Mouse (Mus musculus) spleen, adult 2 months (tissue): ENCODE measurements around the gene Ccdc30. TPM values are rescaled to one million over a fixed set of nuclear protein-coding genes. Genes with fewer than 3 reads are reported as not detected.

Experiments used
- DNase-seq, 2 experiments: peaks; one replicate each; pipeline versions ENCODE4 v3.0.0 to v3.0.0-alpha.2; 2012 to 2021; ENCODE audit warnings: low spot score in 2 of 2, low read depth in 1 of 2
- H3K27ac ChIP-seq: fragments of 200-500 bp; 2 replicates; pipeline ENCODE4 v1.5.1; 2012; ENCODE audit warnings: low read length, inconsistent platforms; ENCODE audit not compliant: insufficient read depth
- H3K27me3 ChIP-seq: fragments of 200-500 bp; 2 replicates; pipeline ENCODE4 v1.6.1; 2012; ENCODE audit warnings: mild to moderate bottlenecking, moderate library complexity, low read length, inconsistent platforms; ENCODE audit not compliant: control insufficient read depth, insufficient read depth
- H3K36me3 ChIP-seq: fragments of 200-500 bp; 2 replicates; pipeline ENCODE4 v1.6.1; 2012; ENCODE audit warnings: mild to moderate bottlenecking, low read length, inconsistent platforms; ENCODE audit not compliant: control insufficient read depth, insufficient read depth
- H3K4me1 ChIP-seq: fragments of 200-500 bp; 2 replicates; pipeline ENCODE4 v1.6.1; 2011; ENCODE audit warnings: inconsistent platforms; ENCODE audit not compliant: control insufficient read depth, insufficient read depth, insufficient read length
- H3K4me3 ChIP-seq: fragments of 200-500 bp; 2 replicates; pipeline ENCODE4 v1.5.1; 2011; ENCODE audit warnings: mild to moderate bottlenecking, inconsistent platforms; ENCODE audit not compliant: insufficient read depth, insufficient read length; ENCODE audit errors: extremely low read depth
- CTCF ChIP-seq: fragments of 200-500 bp; IDR thresholded peaks from 2 replicates; pipeline ENCODE4 v1.5.1; 2011; ENCODE audit warnings: mild to moderate bottlenecking, inconsistent platforms; ENCODE audit not compliant: insufficient read depth, insufficient read length, insufficient replicate concordance; ENCODE audit errors: extremely low read depth
- POLR2A ChIP-seq: fragments of 200-500 bp; IDR thresholded peaks from 2 replicates; pipeline ENCODE4 v1.6.1; 2011; ENCODE audit warnings: low read depth, low read length, inconsistent platforms
- WGBS: fragments of 180-500 bp; shearing (Covaris S2); methylation state at CpG from one replicate; pipeline ENCODE4 v1.1.7; 2018; 5-methylcytosine and 5-hydroxymethylcytosine counted together
- polyA plus RNA-seq: library from polyadenylated mRNA; depleted of rRNA; stranded (reverse); fragments of >200 nt; gene quantifications from 2 replicates; pipeline ENCODE4 v1.2.3, GENCODE M21; 2012

Gene Ccdc30
- polyA plus RNA-seq, 1 experiment = 0.20 TPM

DNA sequence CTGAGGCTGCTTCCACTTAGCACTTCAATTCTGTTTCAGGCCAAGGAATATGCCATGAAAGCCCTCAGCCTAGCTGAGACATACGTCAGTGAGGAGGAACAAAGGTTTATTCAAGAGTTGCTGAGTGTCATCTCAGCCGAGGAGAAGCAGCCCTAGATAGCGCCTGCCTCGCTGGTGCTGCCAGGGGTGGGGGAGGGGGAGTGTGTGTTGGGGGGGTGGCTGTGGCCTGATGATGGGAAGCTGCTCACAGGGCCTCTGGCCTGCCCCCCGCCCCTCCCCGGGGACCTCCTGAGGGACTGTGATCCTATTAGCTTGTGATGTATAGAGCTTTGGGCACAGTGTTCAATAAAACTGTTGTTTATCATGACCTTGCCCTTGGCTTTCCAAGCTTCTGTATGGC, 38.2 kb upstream of the Ccdc30 start:
- DNase-seq = no peak
- Histone ChIP-seq H3K4me3 (no peak overlapping the region), H3K4me1 (no peaks in the 10 kb centered on the region), H3K27ac (no peak overlapping the region), H3K27me3 (no peaks in the 10 kb centered on the region), H3K36me3 (no peaks in the 10 kb centered on the region)
- no peak for TF ChIP-seq POLR2A
- TF ChIP-seq CTCF = no peak
- WGBS = 45% methylated on average over 6 of the region's 6 CpGs

DNA sequence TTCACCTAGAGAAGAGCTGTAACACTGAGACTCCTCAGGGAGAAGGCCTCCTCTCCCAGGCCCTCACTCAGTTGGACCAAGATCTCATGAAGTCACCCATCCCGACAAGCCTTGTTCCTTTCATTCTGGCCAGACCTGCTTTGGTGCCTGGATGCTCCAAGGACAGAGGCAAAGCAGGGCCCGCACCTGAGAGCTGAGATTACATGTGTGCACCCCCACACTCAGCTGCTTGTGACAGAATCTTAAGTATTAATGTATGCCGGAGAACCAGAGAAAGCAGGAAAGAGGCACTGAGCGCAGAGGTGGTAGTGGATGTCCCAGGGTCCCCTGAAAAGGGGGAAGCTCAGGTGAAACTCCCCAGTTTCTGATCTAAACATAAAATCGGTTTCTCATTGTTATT, 37.8 kb upstream of the Ccdc30 start:
- Histone ChIP-seq H3K27me3 (no peaks in the 10 kb centered on the region), H3K4me1 (no peaks in the 10 kb centered on the region), H3K36me3 (no peaks in the 10 kb centered on the region), H3K27ac (no peak overlapping the region), H3K4me3 (no peak overlapping the region)
- WGBS = 72% methylated on average over 5 of the region's 5 CpGs
- TF ChIP-seq POLR2A = no peak
- TF ChIP-seq CTCF = no peak
- no peak for DNase-seq

- no peaks in the 10 kb centered on the region for H3K36me3 ChIP-seq
Observed at GRCm38 (mm10) chr4:119450436-119450835, 35.1 kb upstream of the Ccdc30 start.

GRCm38 (mm10) chr4:119447786-119448185, 32.5 kb upstream of the Ccdc30 start:
- DNase-seq = no peak
- 77% methylated on average over 3 of the region's 3 CpGs for WGBS
- no peak overlapping the region for H3K27ac ChIP-seq
- no peak for TF ChIP-seq POLR2A
- no peak for TF ChIP-seq CTCF
- H3K27me3 ChIP-seq = no peaks in the 10 kb centered on the region
- no peak overlapping the region for H3K4me3 ChIP-seq
- no peaks in the 10 kb centered on the region for H3K4me1 ChIP-seq
- H3K36me3 ChIP-seq = no peaks in the 10 kb centered on the region

More at GRCm38 (mm10) chr4:119450436-119450835, 35.1 kb upstream of the Ccdc30 start:
- 67% methylated on average over 7 of the region's 7 CpGs for WGBS
- Histone ChIP-seq H3K4me3 (no peak overlapping the region), H3K27me3 (no peaks in the 10 kb centered on the region), H3K27ac (no peak overlapping the region), H3K4me1 (no peaks in the 10 kb centered on the region)
- no peak for DNase-seq
- TF ChIP-seq CTCF (no peak), POLR2A (no peak)

DNA sequence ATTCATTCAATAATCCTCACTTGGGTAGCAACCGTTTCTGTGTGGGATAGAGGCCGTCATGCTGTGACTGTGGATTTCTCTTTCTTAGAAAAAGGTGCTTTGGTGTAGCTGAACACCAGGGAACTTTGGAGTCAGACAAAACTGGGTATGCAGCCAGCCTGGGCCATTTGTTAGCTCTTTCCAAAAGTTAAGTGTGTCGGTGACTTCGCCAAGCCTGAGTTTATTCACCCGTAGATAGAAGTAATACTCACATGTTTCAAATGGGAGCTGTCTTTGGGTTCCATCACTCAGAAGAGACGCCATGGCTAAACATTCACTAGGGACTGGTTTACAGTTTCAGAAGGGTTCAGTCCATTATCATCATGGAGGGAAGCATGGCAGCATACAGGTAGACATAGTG, 31.9 kb upstream of the Ccdc30 start:
- no peaks in the 10 kb centered on the region for H3K4me1 ChIP-seq
- TF ChIP-seq CTCF (no peak), POLR2A (no peak)
- WGBS = 95% methylated on average over 6 of the region's 6 CpGs

GRCm38 (mm10) chr4:119442539-119442938, 27.2 kb upstream of the Ccdc30 start:
- 89% methylated on average over 6 of the region's 6 CpGs for WGBS
- H3K27me3 ChIP-seq = no peaks in the 10 kb centered on the region
- no peaks in the 10 kb centered on the region for H3K4me1 ChIP-seq
- TF ChIP-seq POLR2A = no peak
- TF ChIP-seq CTCF = no peak
- H3K27ac ChIP-seq = no peak overlapping the region
- H3K4me3 ChIP-seq = no peak overlapping the region
- H3K36me3 ChIP-seq = no peaks in the 10 kb centered on the region
- no peak for DNase-seq

More for the DNA sequence above, 31.9 kb upstream of the Ccdc30 start:
- no peak overlapping the region for H3K4me3 ChIP-seq
- H3K27ac ChIP-seq = no peak overlapping the region
- no peaks in the 10 kb centered on the region for H3K27me3 ChIP-seq
- DNase-seq = no peak
- H3K36me3 ChIP-seq = no peaks in the 10 kb centered on the region

- Histone ChIP-seq H3K4me3 (no peak overlapping the region), H3K36me3 (no peaks in the 10 kb centered on the region), H3K27me3 (no peaks in the 10 kb centered on the region), H3K27ac (no peak overlapping the region), H3K4me1 (no peaks in the 10 kb centered on the region)
- WGBS = 90% methylated on average over 4 of the region's 4 CpGs
- TF ChIP-seq CTCF = no peak
- TF ChIP-seq POLR2A = no peak
- DNase-seq = no peak
Observed at GRCm38 (mm10) chr4:119441836-119442235, 26.5 kb upstream of the Ccdc30 start.

DNA sequence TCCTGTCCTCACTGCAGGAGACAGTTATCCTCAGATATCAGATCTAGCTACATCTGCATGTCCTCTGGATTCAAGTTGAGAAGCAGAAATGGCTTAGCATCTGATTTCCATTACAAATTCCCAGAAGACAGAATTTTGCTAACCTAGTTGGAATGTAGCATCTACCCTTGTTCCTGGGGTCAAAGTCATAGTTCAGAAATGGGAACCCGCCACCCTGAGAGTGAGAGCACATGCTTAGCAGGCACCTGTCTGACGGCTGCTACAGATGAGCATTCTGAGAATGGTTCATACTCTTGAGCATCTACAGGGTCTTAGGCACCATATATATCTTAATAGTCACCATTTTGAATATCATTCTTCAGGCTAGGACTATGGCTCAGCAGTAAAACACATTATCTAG, 22.6 kb upstream of the Ccdc30 start:
- Histone ChIP-seq H3K36me3 (no peaks in the 10 kb centered on the region), H3K27ac (no peak overlapping the region), H3K4me1 (no peaks in the 10 kb centered on the region), H3K27me3 (no peaks in the 10 kb centered on the region), H3K4me3 (no peak overlapping the region)
- TF ChIP-seq POLR2A (no peak), CTCF (no peak)
- DNase-seq = no peak
- 90% methylated on average over 2 of the region's 2 CpGs for WGBS
